Mouse (Mus musculus) left cerebral cortex, postnatal 10 days (tissue): ENCODE measurements around the gene Dagla. TPM values are rescaled to one million over a fixed set of nuclear protein-coding genes. Genes with fewer than 3 reads are reported as not detected.

Source experiments
- DNase-seq, 2 experiments: peaks; one replicate each; pipeline ENCODE4 v3.0.0; 2021 to 2022; ENCODE audit warnings: low spot score in 2 of 2, mixed read lengths in 1 of 2; ENCODE audit errors: extremely low spot score in 1 of 2
- intact Hi-C: fragments of 180-260 bp; cut with DNase I; formaldehyde crosslinking; loops from one replicate; pipeline ENCODE4 v1.15.1; 2025
- total RNA-seq, 2 experiments: library from RNA; stranded (reverse); gene quantifications; 2 replicates each; pipeline ENCODE4 v1.2.3; 2021

Dagla gene
- total RNA-seq, result 10 to 100 TPM; 65.9 to 68.7 TPM

DNA sequence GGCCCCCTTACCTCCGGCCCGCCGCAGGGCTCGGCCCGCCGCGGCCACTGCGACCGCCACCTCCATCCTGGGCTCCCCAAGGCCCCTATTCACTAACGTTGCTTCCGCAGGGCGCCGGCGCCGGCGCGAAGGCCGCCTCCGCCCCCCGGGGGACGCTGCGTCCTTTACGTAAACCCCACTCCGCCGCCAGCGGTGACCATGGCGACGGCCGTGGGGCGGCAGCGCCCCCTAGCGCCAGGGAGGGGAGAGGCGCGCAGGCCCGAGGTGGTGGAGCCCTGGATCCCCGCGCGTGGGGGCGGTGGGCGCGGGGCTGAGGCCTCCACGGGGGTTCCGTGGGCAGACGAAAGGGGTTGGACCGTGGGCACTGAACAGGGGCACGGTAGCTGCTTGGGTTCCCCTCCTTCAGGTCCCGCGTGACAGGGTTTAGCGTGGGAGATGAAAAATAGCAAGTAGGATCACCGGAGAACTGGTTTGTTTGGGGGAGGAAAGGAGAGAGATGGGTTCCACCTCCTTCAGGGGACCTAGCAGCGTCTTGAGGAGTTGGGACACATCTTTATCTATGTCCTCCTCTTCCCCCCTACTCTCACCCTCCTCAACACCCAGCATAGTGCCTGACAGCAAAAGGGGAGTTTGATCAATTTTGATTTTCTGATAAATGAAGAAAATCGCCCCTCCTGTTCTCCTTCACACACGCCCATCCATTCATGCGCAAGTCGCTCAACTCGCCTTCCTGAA lies at the start of gene Dagla:
Gene Dagla, minus strand, starts transcription at position 68 of the 735 bp plus-strand sequence.
- intact Hi-C loops, result loop anchor here (2.0 kb wide), 1 partner anchor 40 kb away; no protein-coding TSS in a partner anchor
- DNase-seq, result peak; percentile 69 to 86

DNA sequence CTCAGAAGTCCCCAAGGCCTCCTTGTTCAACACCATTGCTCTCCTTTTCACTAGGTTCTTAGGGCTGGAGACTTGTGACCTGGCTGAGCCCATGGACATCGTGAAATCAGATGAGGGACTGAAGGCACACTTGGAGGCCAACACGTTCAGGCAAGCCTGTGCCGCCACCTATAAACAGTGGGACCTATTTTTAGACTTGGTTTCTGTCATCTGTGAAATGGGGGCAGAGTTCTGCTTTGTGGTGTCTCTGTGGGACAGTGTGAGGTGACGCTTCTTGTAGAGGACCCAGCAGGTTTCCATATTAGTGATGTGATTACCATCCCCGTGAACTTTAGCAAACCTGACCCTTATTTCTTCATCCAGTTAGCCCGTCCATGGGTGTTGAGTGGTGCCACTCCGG lies 47.5 kb upstream of the Dagla start:
- DNase-seq, result no peak
- intact Hi-C loops, result no loop called here

DNA sequence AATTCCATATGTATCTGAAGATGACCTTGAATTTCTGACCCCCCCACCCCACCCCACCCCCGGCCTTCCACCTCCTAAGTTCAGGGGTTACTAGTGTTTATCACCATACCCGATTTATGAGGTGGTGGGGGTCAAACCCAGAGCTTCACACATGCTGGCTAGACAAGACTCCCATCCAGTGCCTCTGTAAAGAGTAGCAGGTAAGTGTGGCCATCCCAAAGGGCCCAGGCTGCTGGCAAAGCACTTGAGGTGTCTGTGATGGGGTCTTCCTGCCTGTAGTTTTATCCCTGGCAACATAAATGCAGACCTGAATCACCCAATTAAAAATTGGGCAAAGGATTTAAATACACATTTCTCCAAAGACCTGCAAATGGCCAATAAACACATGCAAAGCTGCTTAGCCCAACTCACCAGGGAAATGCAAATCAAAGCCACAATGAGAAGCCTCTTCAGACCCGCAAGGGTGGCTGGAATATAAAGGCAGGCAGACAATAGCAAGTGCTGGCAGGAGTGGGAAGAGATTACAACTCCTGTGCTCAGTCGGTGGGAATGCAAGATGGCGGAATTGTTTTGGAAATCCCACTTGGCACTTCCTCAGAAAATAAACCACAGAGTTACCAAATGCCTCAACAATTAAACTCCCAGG lies 43.1 kb upstream of the Dagla start:
- intact Hi-C loops, result no loop called here
- no peak for DNase-seq

DNA sequence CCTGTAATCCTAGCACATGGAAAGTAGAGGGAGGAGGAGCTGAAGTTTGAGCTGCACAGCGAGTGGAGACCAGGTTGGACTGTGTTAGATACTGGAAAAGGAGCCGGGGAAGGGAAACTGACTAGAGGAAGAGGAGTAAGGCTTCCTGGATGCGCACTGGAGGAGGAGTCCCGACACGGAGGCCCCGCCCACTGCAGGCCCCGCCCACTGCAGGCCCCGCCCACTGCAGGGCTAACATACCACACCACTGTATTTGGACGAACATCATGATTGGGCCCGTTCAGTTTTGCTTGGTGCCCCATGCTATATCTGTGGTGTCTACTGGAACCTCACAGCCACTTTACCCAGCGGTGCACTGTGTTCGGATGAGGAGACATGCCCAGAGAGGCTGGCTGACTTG lies 41.0 kb upstream of the Dagla start:
- no peak for DNase-seq
- intact Hi-C loops, result no loop called here

DNA sequence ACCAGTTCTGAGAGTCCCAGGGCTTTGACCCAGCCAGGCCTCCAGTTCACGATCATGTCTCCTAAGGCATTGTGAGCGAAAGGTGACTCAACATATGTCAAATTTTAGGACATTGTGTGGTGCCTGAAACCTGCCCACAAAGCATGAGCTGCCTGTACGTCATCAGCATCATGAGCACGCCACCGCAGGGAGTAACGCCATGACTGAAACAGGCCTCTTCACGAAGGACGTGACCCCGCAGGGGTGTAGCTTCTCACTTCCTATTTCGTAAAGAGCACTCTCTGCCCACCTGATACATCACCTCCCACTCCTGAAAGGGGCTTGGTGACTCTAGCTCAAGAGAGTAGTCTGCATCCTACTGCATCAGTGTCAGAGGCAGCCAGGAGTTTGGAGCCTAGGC lies 39.2 kb upstream of the Dagla start:
- DNase-seq, result no peak
- intact Hi-C loops, result loop anchor here (5.0 kb wide), 1 partner anchor 48 kb away; no protein-coding TSS in a partner anchor

DNA sequence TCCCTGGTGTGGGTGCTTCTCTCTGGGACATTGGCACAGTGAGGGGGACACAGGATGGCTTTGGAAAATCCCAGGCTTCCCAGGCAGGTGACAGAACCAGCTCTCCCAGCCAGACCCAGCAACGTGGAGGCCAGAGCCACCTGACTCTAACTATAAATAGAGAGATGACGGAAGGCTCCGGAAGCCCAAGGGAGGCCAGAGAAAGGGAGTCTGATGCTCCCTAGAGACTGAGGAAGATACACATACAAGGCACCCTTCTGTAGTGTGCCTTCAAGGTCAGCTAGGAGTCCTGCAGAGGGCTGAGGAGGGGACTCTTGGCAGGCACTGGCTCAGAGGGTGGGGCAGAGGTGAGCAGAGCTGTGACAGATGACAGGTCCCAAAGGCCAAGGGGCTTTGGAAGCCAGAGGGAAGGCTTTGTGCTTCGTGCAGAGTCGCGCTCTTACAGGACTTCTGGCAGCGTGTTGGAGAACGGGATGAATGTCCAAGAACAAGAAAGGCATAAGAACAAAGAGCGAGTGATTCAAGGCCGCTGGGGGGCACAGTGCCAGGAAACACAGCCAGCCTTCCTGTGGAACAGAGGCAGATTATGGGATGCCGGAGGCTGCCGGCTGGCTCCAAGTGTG lies 37.3 kb upstream of the Dagla start:
- intact Hi-C loops, result loop anchor here (5.0 kb wide), 1 partner anchor 50 kb away; no protein-coding TSS in a partner anchor
- peak; percentile 84 to 91 for DNase-seq

DNA sequence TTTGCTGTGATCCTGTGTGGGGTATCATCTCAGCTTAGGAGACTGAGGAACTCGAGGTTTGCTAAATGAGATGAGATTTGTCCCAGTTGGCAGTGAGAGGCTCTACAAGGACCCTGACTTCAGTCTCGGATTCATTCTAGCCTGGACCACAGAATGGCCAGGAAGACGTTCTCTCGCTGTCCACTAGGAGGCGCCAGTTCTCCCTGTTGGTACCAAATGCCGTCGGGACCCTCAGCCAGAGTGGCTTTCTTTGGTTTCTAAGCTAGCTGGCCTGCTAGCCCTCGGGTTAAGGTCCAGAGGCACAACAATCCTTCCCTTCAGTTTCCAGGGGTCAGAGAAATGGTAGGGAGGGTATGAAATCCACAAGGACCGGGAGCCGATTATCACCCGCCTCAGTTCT lies 36.5 kb upstream of the Dagla start:
- DNase-seq, result peak; percentile 40 to 81
- intact Hi-C loops, result loop anchor here (5.0 kb wide), 1 partner anchor 51 kb away; no protein-coding TSS in a partner anchor

DNA sequence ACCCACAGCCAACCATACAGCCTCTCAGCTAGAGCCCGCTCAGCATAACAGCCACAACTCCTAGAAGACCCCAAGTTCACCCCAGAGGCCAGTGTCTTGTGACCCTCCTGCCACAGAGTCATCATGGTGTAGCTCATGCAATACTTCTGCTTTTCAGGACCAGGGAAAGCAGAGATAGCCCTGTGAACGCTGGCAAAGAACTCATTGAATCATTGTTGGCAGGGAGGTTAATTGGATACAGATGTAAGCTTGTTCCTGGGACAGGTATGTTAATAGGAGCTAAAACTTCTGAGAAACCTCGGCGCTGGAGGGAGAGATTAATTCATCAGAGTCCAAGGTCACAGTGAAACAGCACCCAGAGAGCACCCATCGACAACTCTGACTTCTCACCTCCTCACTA lies 36.0 kb upstream of the Dagla start:
- intact Hi-C loops, result loop anchor here (5.0 kb wide), 1 partner anchor 52 kb away; no protein-coding TSS in a partner anchor
- no peak for DNase-seq

DNA sequence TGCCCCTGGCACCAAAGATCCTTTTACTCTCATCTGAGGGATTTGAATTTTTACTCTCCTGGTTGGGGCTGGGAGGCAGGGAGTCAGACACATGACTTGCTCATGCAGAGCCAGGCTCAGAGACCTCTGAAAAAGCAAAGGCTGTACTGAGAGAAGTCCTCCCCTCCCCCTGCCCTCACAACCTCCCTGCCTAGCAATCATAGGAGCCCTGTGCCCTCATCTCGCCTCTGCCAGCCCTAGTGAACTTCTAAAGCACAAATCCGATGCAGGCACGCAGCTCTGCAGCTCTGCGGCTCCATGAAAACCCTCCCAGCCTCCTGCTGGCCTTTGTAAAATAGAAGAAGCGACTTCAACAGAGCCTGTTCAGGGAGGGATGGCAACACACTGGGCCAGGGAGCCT lies 34.6 kb upstream of the Dagla start:
- DNase-seq, result no peak
- intact Hi-C loops, result no loop called here

DNA sequence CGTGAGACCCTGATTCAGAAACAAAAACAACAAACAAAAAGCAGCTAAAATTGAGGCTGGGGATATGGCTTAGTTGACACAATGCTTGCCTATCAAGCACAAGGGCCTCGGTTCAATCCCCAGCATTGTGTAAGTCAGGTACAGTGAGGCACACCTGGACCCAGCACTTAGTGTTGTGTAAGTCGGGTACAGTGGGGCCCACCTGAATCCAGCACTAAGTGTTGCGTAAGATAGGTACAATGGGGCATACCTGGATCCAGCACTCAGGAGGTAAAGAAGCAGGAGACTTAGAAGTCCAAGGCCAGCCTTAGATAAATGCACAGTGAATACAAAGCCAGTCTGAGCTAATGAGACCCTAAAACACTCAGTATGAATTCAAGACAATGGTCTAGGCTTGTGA lies 34.0 kb upstream of the Dagla start:
- intact Hi-C loops, result no loop called here
- no peak for DNase-seq

DNA sequence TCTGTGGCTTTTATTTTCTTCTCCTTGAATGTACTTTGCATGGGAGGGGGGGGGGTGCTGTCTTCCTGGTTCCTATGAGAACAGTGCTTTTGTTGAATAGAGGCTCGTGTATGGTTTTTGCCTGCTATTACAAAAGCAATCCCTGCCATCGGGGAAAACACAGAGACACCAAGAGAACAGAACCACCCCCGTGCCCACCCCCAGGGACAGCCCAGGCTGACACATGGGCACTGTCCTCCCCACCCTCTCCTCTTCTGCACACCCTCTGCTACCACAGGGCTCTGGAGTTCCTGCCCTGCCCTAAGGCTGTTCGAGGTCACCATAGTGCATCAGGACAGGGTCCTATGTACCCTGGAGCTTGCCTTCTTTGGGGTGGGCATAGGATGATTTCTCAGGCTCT lies 29.8 kb upstream of the Dagla start:
- intact Hi-C loops, result loop anchor here (5.0 kb wide), 2 partner anchors 98 to 153 kb away; no protein-coding TSS in a partner anchor
- no peak for DNase-seq

DNA sequence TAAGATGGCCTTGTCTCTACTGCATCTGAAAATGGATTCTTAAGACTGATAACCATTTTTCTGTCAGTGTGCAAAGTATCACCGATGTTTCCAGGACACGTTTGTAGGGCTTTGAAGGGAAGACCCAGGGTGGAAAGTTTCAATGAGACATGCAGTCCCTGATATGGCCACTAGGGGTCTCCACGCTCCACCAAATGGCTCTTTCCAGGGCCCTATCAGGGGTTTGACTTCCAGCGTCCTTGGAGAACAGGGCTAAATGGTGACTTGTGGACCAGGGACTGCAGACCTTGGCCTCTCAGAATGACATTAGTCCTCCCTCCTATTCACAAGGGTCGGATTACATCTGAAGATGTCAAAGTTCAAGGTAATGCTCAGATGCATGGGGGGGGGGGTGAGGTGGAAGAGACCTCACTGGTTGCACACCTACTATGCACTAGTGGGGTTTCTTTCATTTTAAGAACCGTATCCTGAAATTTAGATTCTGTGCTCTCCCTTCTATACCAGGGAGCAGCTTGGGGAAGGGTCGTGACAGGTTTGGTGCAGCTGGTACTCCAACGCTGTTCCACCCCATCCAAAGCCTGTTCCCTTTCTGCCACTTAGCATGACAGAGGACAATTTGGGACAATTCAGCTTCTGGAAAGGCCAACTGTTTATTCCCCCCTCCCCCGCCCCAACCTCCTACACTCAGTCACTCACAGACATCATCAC lies 29.0 kb upstream of the Dagla start:
- DNase-seq, result peak; percentile 57 to 65
- intact Hi-C loops, result loop anchor here (5.0 kb wide), 2 partner anchors 99 to 154 kb away; no protein-coding TSS in a partner anchor

DNA sequence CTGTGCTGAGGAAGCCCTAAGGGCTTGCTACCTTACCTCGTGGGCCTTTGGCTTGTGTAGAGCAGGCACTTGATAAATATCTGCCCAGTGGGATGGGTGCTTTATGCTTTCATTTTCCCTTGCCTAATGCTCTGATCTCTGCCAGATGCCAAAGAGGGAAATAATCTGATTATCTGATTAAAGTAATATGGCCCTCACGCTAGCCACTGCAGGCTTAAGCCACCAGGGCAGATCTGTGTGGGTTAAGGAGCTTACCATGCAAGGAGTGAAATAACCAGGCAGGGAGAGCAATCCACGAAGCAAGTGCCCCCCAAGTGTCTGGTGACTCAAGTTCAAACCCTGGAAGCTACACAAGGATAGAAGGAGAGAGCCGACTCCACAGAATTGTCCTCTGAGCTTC lies 27.0 kb upstream of the Dagla start:
- intact Hi-C loops, result loop anchor here (5.0 kb wide), 2 partner anchors 101 to 156 kb away; no protein-coding TSS in a partner anchor
- no peak for DNase-seq

DNA sequence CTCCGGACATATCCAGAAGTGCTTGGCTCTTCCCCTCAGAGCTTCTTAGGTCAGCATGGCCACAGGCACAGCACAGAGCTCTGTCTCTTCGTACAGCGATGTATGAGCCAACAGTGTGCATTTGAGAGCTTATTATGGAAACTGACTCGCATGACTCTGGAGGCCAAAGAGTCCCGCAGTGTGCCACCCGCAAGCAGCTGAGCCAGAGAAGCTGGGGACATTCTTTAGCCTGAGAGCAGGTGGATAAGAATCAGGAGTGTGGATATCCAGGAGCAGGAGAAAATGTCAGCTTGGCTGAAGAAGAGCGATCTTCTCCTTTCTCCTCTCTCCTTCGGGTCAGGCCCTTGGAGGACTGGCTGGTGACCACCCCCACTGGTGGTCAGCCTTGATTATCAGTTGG lies 24.4 kb upstream of the Dagla start:
- DNase-seq, result no peak
- intact Hi-C loops, result no loop called here

DNA sequence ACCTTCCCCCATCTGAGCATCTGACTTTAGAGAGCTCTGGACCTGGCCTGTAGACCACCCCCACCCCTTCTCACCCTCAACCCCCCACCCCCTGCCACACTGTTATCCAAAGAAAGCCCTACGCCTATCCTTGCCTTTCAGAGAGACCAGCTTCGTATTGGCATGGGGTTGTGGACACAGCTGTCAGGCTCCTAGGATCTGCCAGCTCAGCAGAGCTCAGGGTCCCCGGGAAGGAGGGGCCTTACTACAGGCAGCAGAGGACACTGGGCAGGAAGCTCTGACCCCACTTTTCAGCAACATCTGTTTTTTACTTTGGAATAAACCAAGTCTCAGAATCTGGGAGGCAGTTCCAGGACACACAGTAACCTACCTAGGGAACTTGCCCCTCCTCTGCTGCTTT lies 21.9 kb upstream of the Dagla start:
- intact Hi-C loops, result no loop called here
- no peak for DNase-seq

DNA sequence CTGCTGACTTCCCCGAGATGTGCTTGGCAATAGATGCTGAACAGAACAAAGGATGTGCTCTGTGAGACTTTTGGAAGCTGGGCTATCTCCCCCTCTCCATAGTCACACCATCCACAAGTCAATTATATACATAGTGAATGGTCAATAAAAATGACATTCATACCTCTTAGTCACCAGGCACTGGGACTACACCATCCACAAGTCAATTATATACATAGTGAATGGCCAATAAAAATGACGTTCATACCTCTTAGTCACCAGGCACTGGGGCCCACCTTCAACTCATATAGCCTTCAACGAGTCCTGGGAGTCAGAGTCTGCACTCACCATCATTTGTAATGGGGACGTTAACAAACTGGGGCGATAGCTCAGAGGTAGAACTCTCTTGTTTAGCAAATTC lies 19.2 kb upstream of the Dagla start:
- intact Hi-C loops, result no loop called here
- no peak for DNase-seq

DNA sequence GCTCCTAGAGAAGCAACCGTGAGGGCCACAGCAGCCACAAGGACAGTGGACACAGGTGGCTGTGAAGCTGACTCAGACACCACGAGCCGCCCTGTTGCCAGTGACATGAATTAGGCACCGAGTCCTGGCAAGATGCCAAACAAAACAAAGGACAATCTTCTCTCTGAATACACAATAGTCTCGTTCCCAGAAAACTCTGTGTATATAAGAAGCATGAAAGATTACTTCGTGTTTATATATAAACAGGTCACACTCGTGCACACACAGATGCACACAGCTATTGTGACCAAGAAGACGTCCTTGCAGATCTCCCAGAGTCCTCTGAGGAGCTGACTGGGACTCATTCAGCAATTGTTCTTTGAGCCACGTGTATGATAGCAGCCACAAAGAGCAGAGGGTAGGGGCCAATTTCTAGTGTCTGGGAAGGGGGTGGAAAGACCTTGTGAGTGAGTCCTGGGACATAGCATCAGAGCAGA lies 18.7 kb upstream of the Dagla start:
- intact Hi-C loops, result no loop called here
- no peak for DNase-seq

DNA sequence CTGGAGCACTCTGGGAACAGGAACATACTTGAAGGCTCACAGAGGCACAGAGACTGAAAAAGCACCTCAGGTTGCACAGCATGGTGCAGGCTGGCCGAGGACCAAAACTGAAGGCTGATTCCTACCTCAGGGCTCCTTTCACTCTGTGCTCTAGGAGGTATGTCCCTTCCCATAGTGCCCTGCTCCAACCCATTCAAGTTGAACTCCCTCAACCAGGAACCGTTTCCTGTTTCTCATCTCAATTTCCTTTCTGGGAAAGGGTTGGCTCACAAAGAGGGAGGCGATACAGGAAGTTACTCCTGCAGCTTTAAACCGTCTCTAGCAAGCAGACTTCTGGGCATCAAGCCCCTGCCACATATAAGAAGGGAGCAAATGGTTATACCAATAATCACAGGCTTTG lies 13.1 kb upstream of the Dagla start:
- no peak for DNase-seq
- intact Hi-C loops, result no loop called here

DNA sequence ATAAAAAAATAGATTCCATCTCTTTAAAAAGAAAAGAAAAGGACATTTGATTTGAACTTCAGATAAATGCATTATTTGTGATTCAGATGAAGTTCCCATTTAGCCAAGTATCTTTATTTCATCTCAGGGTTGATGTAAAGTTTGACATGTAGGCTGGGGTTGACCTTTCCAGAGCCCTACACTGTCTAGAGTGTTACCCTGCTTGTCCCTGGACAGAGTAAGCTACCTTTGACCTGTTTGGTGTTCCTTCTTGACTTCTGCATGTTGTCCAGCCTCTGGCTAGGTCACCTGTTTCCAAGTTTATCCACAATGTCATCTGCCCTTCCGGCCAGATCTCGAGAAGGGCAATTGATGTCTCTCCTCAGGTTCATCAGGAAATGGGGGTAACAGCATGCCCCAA lies 12.7 kb upstream of the Dagla start:
- intact Hi-C loops, result no loop called here

More for the DNA sequence above, 12.7 kb upstream of the Dagla start:
- DNase-seq, result no peak
